Mouse (Mus musculus) lung, postnatal 10 days (tissue): Measurements from ENCODE around the gene Aff1.
A peak's percentile ranks its signal among the peaks of the same experiment; 100 is the strongest.

Experiments used
- DNase-seq: peaks from one replicate; pipeline ENCODE4 v3.0.0; 2021

The Aff1 gene

GRCm38 (mm10) chr5:103691624-103692530 lies at the start of gene Aff1:
Gene Aff1 (plus strand): TSS chr5:103692374.
- DNase-seq: peak; percentile 92

GRCm38 (mm10) chr5:103644167-103644566 lies 48.0 kb upstream of the Aff1 start:
- no peak for DNase-seq

GRCm38 (mm10) chr5:103647320-103647719 lies 44.9 kb upstream of the Aff1 start:
- no peak for DNase-seq

GRCm38 (mm10) chr5:103654225-103654624 lies 37.9 kb upstream of the Aff1 start:
- peak; percentile 56 for DNase-seq

- DNase-seq: no peak
These were observed 37.4 kb upstream of the Aff1 start for GRCm38 (mm10) chr5:103654780-103655179.

GRCm38 (mm10) chr5:103655346-103656118 lies 36.6 kb upstream of the Aff1 start, which contains the start of gene 1700016H13Rik:
Gene 1700016H13Rik (minus strand): TSS chr5:103656010.
- DNase-seq: peak; percentile 87

- peak; percentile 22 for DNase-seq
These were observed 33.3 kb upstream of the Aff1 start for GRCm38 (mm10) chr5:103658921-103659320.

GRCm38 (mm10) chr5:103659571-103659970 lies 32.6 kb upstream of the Aff1 start:
- DNase-seq: peak; percentile 59

- no peak for DNase-seq
These were observed 27.2 kb upstream of the Aff1 start for GRCm38 (mm10) chr5:103664932-103665331.

- no peak for DNase-seq
These were observed 26.3 kb upstream of the Aff1 start for GRCm38 (mm10) chr5:103665876-103666275.

- no peak for DNase-seq
These were observed 20.3 kb upstream of the Aff1 start for GRCm38 (mm10) chr5:103671858-103672257.

- no peak for DNase-seq
These were observed 18.6 kb upstream of the Aff1 start for GRCm38 (mm10) chr5:103673611-103674010.

GRCm38 (mm10) chr5:103674482-103674881 lies 17.7 kb upstream of the Aff1 start:
- DNase-seq: no peak

- DNase-seq: no peak
These were observed 15.8 kb upstream of the Aff1 start for GRCm38 (mm10) chr5:103676289-103676881.

GRCm38 (mm10) chr5:103677894-103678293 lies 14.3 kb upstream of the Aff1 start:
- DNase-seq: no peak

GRCm38 (mm10) chr5:103678974-103679373 lies 13.2 kb upstream of the Aff1 start:
- no peak for DNase-seq

GRCm38 (mm10) chr5:103680381-103680780 lies 11.8 kb upstream of the Aff1 start:
- DNase-seq: peak; percentile 91

GRCm38 (mm10) chr5:103681824-103682223 lies 10.3 kb upstream of the Aff1 start:
- no peak for DNase-seq

- no peak for DNase-seq
These were observed 2.5 kb upstream of the Aff1 start for GRCm38 (mm10) chr5:103689645-103690044.

- DNase-seq: no peak
These were observed 2.0 kb upstream of the Aff1 start for GRCm38 (mm10) chr5:103690190-103690589.

GRCm38 (mm10) chr5:103691171-103691570 lies 1.0 kb upstream of the Aff1 start:
- peak; percentile 16 for DNase-seq

GRCm38 (mm10) chr5:103692531-103693040 lies 412 bp downstream of the Aff1 start:
- DNase-seq: peak; percentile 42

GRCm38 (mm10) chr5:103693041-103693641 lies 967 bp downstream of the Aff1 start:
- DNase-seq: peak; percentile 33
